Mouse (Mus musculus): Measurements from ENCODE around the gene Tgfbrap1. TPM values are rescaled to one million over a fixed set of nuclear protein-coding genes. Genes with fewer than 3 reads are reported as not detected.
"Not testable (repeated sequence)": the region's sequence is repeated elsewhere in the genome, so short reads cannot be mapped to it uniquely, and the experiment has no call there.

Gene Tgfbrap1
- total RNA-seq, 2 experiments from 2014 or later, result 40.6 to 42.3 TPM

DNA sequence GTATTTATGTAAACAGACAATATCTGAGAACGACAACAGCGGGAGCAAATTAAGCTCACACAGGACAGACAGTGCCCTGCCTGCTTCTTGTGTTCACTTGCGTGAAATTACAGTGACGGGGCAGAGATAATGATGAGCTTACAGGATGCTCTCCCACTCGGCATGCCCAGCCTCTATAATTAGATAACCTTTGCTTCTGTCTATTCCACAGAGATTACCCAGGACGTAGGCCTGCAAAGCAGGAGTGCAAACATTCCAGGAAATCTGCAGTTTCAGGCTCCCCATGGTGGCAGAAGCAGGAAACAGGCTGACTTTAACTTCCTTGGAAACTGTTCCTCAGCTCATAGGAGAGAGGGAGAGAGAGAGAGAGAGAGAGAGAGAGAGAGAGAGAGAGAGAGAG is 56.2 kb downstream of the Tgfbrap1 start:
- peak in 1 of 2 experiments; percentile 22 for DNase-seq (ENCODE audit: low spot score in 2 of 2)

DNA sequence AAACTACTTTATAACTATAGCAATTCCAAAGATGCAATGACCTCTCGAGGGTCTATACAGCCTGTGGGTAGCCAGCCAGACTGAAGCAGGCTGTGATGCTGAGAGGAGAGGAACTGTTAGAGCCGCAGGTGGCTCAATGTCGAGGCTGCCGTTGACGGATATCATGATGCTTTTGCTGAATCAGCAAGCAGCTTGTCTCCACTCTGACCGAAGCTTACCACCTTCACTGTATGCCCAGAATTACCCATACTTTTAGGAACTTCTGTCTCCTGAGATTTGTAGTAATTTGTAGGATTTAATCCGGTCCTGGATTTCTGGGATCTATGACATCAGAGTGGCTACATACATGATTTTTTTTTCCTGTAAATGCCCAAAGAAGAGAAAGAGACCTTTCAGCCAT is 62.4 kb downstream of the Tgfbrap1 start:
- no peak for DNase-seq (ENCODE audit: low spot score in 2 of 2)

DNA sequence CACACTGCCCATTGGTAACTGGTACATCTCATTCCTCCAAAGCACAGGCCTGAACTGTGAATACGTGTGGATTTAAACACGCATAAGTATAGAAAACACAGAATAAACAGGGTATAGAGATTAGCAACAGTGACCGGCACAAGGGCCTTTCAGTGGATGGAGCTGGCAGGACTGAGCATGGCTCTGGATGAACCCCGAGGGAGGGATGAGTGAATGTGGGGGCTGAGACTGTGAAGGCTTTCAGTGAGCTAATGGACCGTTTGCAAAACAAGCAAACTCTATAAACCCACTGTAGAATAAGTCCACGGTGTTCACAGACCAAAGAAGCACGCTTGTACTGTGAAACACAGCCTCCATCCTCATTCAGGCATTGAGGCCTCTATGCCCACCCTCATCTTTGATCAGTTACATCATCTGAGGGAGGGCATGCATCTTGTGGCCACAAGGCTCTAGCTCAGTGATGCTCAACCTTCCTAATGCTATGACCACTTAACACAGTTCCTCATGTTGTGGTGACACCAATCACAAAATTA is 83.2 kb downstream of the Tgfbrap1 start:
- not testable (repeated sequence) for DNase-seq (ENCODE audit: low spot score in 2 of 2)

DNA sequence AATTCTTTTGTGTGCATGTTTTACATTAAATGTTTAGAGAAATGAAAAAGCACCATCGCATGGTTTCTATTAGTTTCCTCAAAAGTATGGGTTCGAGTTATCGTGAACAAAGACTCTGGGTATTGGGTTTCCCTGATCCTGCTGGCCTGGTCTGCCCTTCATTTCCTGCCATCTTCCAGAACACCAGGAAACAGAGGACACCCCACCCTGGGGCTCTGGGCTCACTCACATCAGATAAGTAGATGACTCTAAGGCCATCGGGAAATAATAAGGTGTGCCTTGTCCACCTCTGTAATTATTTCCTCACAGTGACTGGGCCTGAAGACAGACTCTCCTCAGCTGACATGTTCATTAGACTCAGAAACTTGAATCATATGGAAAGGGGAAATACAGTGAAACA is 88.0 kb downstream of the Tgfbrap1 start:
- no peak for DNase-seq (ENCODE audit: low spot score in 2 of 2)

DNA sequence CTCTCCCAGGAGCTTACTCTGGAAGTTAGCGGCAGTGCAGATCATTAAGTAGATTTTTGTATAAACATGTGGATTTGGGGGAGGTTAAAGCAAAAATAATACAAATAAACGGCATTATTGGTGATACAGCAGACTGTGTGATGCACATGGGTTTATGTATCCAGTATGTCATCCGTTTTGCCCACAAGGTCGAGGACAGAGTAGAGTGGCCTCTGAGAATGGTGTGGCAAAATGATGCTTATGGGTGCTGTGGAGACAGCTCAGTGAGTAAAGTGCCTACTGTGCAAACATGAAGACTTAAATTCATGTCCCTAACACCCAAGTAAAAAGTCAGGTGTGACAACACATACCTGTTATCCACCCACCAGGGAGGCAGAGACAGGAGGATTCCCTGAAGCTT is 91.9 kb downstream of the Tgfbrap1 start:
- no peak for DNase-seq (ENCODE audit: low spot score in 2 of 2)

DNA sequence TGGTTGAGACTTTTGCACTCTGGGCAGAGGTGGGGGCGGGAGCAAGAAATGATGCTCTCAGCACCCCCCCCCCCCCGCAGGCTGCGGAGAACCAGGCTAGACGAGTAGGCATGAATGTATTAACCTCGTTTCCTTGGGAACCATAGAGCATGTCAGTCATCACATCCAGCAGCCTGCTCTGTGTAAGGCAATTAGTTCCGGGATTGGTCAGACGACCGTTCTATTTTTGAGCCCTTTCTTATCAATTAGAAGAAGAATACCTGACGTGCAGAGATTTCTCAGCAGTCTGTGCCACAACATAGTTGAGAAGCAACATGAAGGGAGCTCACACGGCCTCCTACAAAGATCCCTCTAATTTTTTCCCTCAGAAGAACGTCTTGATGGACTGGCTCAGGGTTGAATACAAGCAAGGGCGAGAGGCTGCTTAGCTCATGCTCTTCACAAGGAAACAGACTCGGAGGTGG is 92.4 kb downstream of the Tgfbrap1 start:
- peak; percentile 15 to 20 for DNase-seq (ENCODE audit: low spot score in 2 of 2)

Small RNA genes lying within 50 kb of the gene (microRNA-seq; reads per million reads assigned to microRNA genes)
- 0 reads per million in 2 experiments for gene Gm24001

Other genes with a start within 250 kb of the Tgfbrap1 start
- gene Mrps9, start 247.4 kb downstream of the Tgfbrap1 start, total RNA-seq (2021), result 10 to 100 TPM; 42.0 to 42.2 TPM
- gene Gpr45, start 145.8 kb downstream of the Tgfbrap1 start, total RNA-seq (2021), result 10 to 100 TPM; 23.7 to 26.5 TPM
- gene AI597479, start 73 bp upstream of the Tgfbrap1 start, total RNA-seq (2021), result 10 to 100 TPM; 21.3 to 21.7 TPM
- gene Fhl2, start 98.3 kb upstream of the Tgfbrap1 start, total RNA-seq (2021), result 10 to 100 TPM; 43.5 to 46.4 TPM

All from layer of hippocampus, postnatal 14 days (tissue).